Mouse (Mus musculus) left cerebral cortex, adult 6 months (tissue): ENCODE data around the gene Mark4. TPM values are rescaled to one million over a fixed set of nuclear protein-coding genes. Genes with fewer than 3 reads are reported as not detected.

ENCODE experiments used
- long read RNA-seq, 2 experiments: library from polyadenylated mRNA; unstranded; transcript quantifications; one replicate each; pipeline ENCODE4 v2.0.0; 2019 to 2020
- polyA plus RNA-seq: library from polyadenylated mRNA; unstranded; fragments of <200 nt; fragmentation: Nextera tagmentation; gene quantifications from 2 replicates; pipeline ENCODE4 v1.2.3, GENCODE M21; 2021

Gene Mark4
- 6.0 and 12.2 TPM in 2 replicates for polyA plus RNA-seq
- long read RNA-seq, experiment 1, partial matches to known transcripts = 33 of 46 reads
- long read RNA-seq, experiment 1, other reads (novel, unspliced or antisense) = 13 of 46 reads
- long read RNA-seq, experiment 2, partial matches to known transcripts = 4 of 17 reads
- long read RNA-seq, experiment 2, other reads (novel, unspliced or antisense) = 12 of 17 reads

DNA sequence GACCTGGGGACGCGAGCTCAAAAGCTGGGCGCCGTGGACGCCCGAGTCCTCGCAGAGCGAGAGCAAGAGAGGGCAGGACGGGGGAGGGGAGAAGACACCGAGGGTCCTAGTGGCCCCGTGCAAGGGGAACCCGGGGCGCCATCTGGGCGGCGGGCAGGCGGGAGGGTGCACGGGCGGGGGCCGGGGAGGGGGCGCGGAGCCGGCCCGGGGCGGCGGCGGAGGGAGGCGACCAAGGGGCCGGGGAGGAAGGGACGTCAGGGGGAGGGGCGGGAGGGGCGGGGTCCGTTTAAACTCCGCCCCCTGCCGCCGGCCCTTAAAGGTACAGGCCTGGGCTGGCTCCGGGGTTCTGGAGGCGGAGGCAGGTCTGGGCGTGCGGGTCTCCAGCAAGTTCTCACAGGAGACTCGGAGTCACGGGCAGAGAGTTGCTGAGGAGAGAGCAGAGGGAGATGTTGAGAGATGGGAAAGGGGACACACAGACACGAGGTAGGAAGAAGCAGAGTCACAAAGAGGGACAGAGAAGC is at the start of gene Mark4:
Gene Mark4 (minus strand): TSS at position 231 of the 521 bp plus-strand sequence.

DNA sequence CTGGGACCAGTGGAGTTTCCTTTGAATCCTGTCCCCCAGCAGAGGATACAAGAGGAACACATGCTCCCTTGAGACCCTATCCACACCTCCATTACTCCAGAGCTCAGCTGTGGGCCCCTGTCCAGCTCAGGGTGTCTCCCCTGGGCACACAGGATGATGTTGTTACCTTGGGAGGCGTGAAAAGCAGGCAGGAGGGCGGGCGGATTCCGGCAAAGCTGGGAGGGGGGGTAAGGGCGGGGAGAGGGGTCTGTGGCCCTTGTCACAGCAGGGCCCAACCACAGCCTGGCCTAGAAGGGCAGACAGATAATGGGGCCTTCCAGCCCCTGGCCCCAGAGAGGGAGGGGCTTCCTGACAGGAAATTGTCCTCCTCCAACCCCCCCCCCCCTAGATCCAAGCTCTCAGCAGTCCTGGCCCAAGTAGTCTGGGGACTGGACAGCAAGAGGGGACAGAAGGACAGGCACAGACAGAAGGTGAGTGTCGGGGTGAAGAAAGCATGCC is 4.3 kb upstream of the Mark4 start, which contains the start of gene Exoc3l2:
Gene Exoc3l2 (plus strand): TSS at position 448 of the 498 bp plus-strand sequence.

DNA sequence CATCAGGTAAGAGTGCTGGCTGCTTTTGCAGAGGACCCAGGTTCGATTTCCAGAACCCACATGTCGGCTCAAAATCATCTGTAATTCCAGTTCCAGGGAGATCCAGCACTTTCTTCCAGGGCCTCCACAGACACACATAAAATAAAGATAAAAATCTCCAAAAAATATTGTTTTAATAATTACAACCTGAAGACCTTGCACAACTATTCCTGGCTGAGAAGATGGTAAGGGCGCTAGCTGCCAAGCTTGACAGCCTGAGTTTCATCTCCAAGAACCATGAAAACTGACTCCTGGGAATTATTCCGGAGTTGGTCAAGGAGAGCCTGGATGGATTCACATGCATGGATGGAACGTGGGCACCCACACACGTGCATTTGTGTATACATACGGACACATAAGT is 54.1 kb downstream of the Mark4 start, which contains the start of gene Ckm:
Gene Ckm (plus strand): TSS at position 301 of the 400 bp plus-strand sequence.

GRCm38 (mm10) chr7:19403731-19404296 is 54.8 kb downstream of the Mark4 start, which contains the start of gene Klc3:
Klc3 (minus strand) TSS chr7:19404104.

DNA sequence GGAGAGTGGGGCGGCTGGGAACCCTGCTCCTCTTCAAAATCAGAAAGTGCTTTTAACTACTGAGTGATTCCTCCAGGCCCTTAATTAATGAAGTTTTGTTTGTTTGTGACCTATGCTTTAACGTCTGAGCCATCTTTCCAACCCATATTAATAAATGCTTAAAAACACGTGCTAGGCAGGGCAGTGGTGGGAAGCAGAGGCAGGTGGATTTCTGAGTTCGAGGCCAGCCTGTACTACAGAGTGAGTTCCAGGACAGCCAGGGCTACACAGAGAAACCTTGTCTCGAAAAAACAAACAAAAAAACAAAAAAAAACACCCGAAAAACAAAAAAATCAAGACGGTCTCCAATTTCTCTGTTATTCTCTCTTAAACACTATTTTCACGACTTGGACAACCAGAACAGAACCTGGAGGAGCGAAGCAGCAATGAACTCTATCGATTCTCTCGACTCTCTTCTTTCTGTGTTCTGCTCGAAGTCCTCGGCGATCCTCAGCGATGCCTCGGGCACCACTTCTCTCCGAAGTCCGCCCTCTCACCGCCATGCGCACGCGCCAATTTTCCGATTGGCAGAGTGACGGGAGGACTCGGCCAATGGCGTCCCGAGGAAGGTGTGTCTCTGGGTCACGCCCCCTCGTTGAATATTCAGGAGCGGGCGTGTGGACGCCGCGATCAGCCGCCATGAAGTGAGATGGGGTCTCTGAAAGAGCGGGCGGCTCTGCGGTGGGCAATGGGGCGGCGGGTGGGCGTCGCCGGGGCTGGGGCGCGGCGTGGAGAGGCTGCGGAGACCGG is 77.0 kb downstream of the Mark4 start, which contains the start of gene Ercc2:
Gene Ercc2 (plus strand): TSS at position 634 of the 789 bp plus-strand sequence.

Other genes starting within 250 kb of the Mark4 start
- gene Gpr4, start 246.3 kb downstream of the Mark4 start, polyA plus RNA-seq = 1.8 and 2.5 TPM in 2 replicates
- 38.5 and 40.0 TPM in 2 replicates for gene Opa3, start 230.5 kb downstream of the Mark4 start, polyA plus RNA-seq
- gene Vasp, start 187.0 kb downstream of the Mark4 start, polyA plus RNA-seq = 1.1 and 1.6 TPM in 2 replicates
- gene Ppm1n, start 178.8 kb downstream of the Mark4 start, polyA plus RNA-seq = not detected in 2 replicates
- gene Rtn2, start 176.2 kb downstream of the Mark4 start, polyA plus RNA-seq = 28.0 and 79.4 TPM in 2 replicates
- 1.2 and 3.1 TPM in 2 replicates for gene Fosb, start 148.8 kb downstream of the Mark4 start, polyA plus RNA-seq
- 44.3 and 59.0 TPM in 2 replicates for gene Ercc1, start 114.0 kb downstream of the Mark4 start, polyA plus RNA-seq
- 15.0 and 15.5 TPM in 2 replicates for gene Cd3eap, start 99.3 kb downstream of the Mark4 start, polyA plus RNA-seq
- gene Ppp1r13l, start 99.1 kb downstream of the Mark4 start, polyA plus RNA-seq = 0.76 and 2.5 TPM in 2 replicates
- gene Ercc2, start 76.8 kb downstream of the Mark4 start, polyA plus RNA-seq = 3.6 and 6.7 TPM in 2 replicates
- gene Klc3, start 54.7 kb downstream of the Mark4 start, polyA plus RNA-seq = 1.6 TPM in 2 replicates
- 0.15 and 0.31 TPM in 2 replicates for gene Ckm, start 54.0 kb downstream of the Mark4 start, polyA plus RNA-seq
- 0.25 and 0.54 TPM in 2 replicates for gene Exoc3l2, start 4.5 kb upstream of the Mark4 start, polyA plus RNA-seq
- gene Bloc1s3, start 49.5 kb upstream of the Mark4 start, polyA plus RNA-seq = 3.6 and 3.8 TPM in 2 replicates
- 37.7 and 37.9 TPM in 2 replicates for gene Trappc6a, start 49.6 kb upstream of the Mark4 start, polyA plus RNA-seq
- gene Nkpd1, start 59.0 kb upstream of the Mark4 start, polyA plus RNA-seq = 1.3 and 2.3 TPM in 2 replicates
- gene Ppp1r37, start 104.3 kb upstream of the Mark4 start, polyA plus RNA-seq = 2.7 and 31.4 TPM in 2 replicates
- gene Zfp296, start 118.5 kb upstream of the Mark4 start, polyA plus RNA-seq = 3.1 and 3.6 TPM in 2 replicates
- gene Gemin7, start 118.8 kb upstream of the Mark4 start, polyA plus RNA-seq = 140 and 141 TPM in 2 replicates
- 9.7 and 15.1 TPM in 2 replicates for gene Clasrp, start 145.7 kb upstream of the Mark4 start, polyA plus RNA-seq
- gene Relb, start 170.6 kb upstream of the Mark4 start, polyA plus RNA-seq = 5.7 and 8.2 TPM in 2 replicates
- gene Clptm1, start 206.2 kb upstream of the Mark4 start, polyA plus RNA-seq = 86.9 and 119 TPM in 2 replicates
- not detected in 2 replicates for gene Apoc2, start 219.1 kb upstream of the Mark4 start, polyA plus RNA-seq
- gene Gm44805, start 222.6 kb upstream of the Mark4 start, polyA plus RNA-seq = not detected in 2 replicates
- not detected in 2 replicates for gene Apoc4, start 222.7 kb upstream of the Mark4 start, polyA plus RNA-seq
- gene Apoc1, start 233.8 kb upstream of the Mark4 start, polyA plus RNA-seq = 1.7 and 5.7 TPM in 2 replicates
- 7,501 and 8,830 TPM in 2 replicates for gene Apoe, start 240.4 kb upstream of the Mark4 start, polyA plus RNA-seq